Mouse (Mus musculus) frontal cortex, postnatal 36 days (tissue): Measurements from ENCODE around the gene Mrrf.

Source experiments
- DNase-seq, 2 experiments: peaks; one replicate each; pipeline ENCODE4 v3.0.0; 2022; ENCODE audit warnings: low spot score in 2 of 2

Gene Mrrf

GRCm38 (mm10) chr2:36136300-36136941, at the start of gene Mrrf, which contains the start of gene Rbm18:
Mrrf (plus strand) TSS chr2:36136389.
Rbm18 (minus strand) TSS chr2:36136773.
- peak; percentile 96 for DNase-seq

- DNase-seq = no peak
Observed at GRCm38 (mm10) chr2:36089190-36089589, 47.0 kb upstream of the Mrrf start.

- DNase-seq = no peak
Observed at GRCm38 (mm10) chr2:36090853-36091741, 45.1 kb upstream of the Mrrf start.

- DNase-seq = no peak
Observed at GRCm38 (mm10) chr2:36092748-36093147, 43.4 kb upstream of the Mrrf start.

- DNase-seq = no peak
Observed at GRCm38 (mm10) chr2:36093301-36093700, 42.9 kb upstream of the Mrrf start.

GRCm38 (mm10) chr2:36093914-36094475, 42.2 kb upstream of the Mrrf start:
- DNase-seq = no peak

- no peak for DNase-seq
Observed at GRCm38 (mm10) chr2:36097129-36097815, 38.9 kb upstream of the Mrrf start.

- DNase-seq = no peak
Observed at GRCm38 (mm10) chr2:36098021-36098420, 38.2 kb upstream of the Mrrf start.

GRCm38 (mm10) chr2:36099739-36100138, 36.5 kb upstream of the Mrrf start:
- DNase-seq = no peak

GRCm38 (mm10) chr2:36101866-36102558, 34.2 kb upstream of the Mrrf start:
- no peak for DNase-seq

- no peak for DNase-seq
Observed at GRCm38 (mm10) chr2:36102559-36102946, 33.6 kb upstream of the Mrrf start.

- DNase-seq = no peak
Observed at GRCm38 (mm10) chr2:36103069-36103554, 33.1 kb upstream of the Mrrf start.

GRCm38 (mm10) chr2:36103555-36104367, 32.4 kb upstream of the Mrrf start:
- DNase-seq = no peak

GRCm38 (mm10) chr2:36104436-36104955, 31.7 kb upstream of the Mrrf start:
- no peak for DNase-seq

- no peak for DNase-seq
Observed at GRCm38 (mm10) chr2:36104956-36105741, 31.0 kb upstream of the Mrrf start, which contains the start of gene Lhx6. Lhx6 (minus strand) TSS chr2:36105408.

GRCm38 (mm10) chr2:36108615-36109014, 27.6 kb upstream of the Mrrf start:
- no peak for DNase-seq

GRCm38 (mm10) chr2:36112632-36113031, 23.6 kb upstream of the Mrrf start:
- no peak for DNase-seq

- no peak for DNase-seq
Observed at GRCm38 (mm10) chr2:36126795-36127429, 9.3 kb upstream of the Mrrf start.

- no peak for DNase-seq
Observed at GRCm38 (mm10) chr2:36127973-36128372, 8.2 kb upstream of the Mrrf start.
